Mouse (Mus musculus): ENCODE results near the gene Tnfrsf19. TPM values are rescaled to one million over a fixed set of nuclear protein-coding genes. Genes with fewer than 3 reads are reported as not detected.

Tnfrsf19 gene
- polyA plus RNA-seq, 1 experiment from 2014 or later: 15.1 TPM

- Histone ChIP-seq H3K27ac (no peak overlapping the region), H3K27me3 (replicated peaks) (no peaks in the 10 kb centered on the region), H3K4me1 (replicated peaks) (peaks cover 7% of the 10 kb centered on the region; the same call in 1 of the 2 replicates), H3K4me3 (replicated peaks) (no peak overlapping the region), H3K4me2 (replicated peaks) (no peak overlapping the region), H3K36me3 (no peaks in the 10 kb centered on the region), H3K9ac (no peak overlapping the region), H3K9me3 (no peaks in the 10 kb centered on the region)
- ATAC-seq: no peak
- 72% methylated on average over 15 of the region's 15 CpGs for WGBS
Measured at GRCm38 (mm10) chr14:61014544-61014943, 31.7 kb downstream of the Tnfrsf19 start.

GRCm38 (mm10) chr14:61012397-61012931 lies 33.8 kb downstream of the Tnfrsf19 start:
- Histone ChIP-seq H3K9me3 (no peaks in the 10 kb centered on the region), H3K9ac (peak overlapping the region; percentile 32), H3K4me1 (replicated peaks) (peaks cover 7% of the 10 kb centered on the region; the same call in 1 of the 2 replicates), H3K4me2 (replicated peaks) (peak overlapping the region; percentile 63), H3K27ac (peak overlapping the region; percentile 54), H3K27me3 (replicated peaks) (no peaks in the 10 kb centered on the region), H3K36me3 (no peaks in the 10 kb centered on the region), H3K4me3 (replicated peaks) (peak overlapping the region; percentile 19; the same call in 1 of the 2 replicates)
- peak; percentile 94 for ATAC-seq
- WGBS: 4% methylated on average over 17 of the region's 17 CpGs

- Histone ChIP-seq H3K4me1 (replicated peaks) (peaks cover 7% of the 10 kb centered on the region; the same call in 1 of the 2 replicates), H3K9me3 (no peaks in the 10 kb centered on the region), H3K4me3 (replicated peaks) (no peak overlapping the region), H3K36me3 (no peaks in the 10 kb centered on the region), H3K27me3 (replicated peaks) (no peaks in the 10 kb centered on the region), H3K4me2 (replicated peaks) (no peak overlapping the region), H3K9ac (no peak overlapping the region), H3K27ac (no peak overlapping the region)
- 96% methylated on average over 8 of the region's 8 CpGs for WGBS
- ATAC-seq: no peak
Measured at GRCm38 (mm10) chr14:61011621-61012174, 34.6 kb downstream of the Tnfrsf19 start.

- H3K9me3 ChIP-seq: no peaks in the 10 kb centered on the region
- ATAC-seq: no peak
- no peak overlapping the region for H3K4me3 ChIP-seq (replicated peaks)
- 61% methylated on average over 17 of the region's 17 CpGs for WGBS
- H3K9ac ChIP-seq: no peak overlapping the region
- H3K27ac ChIP-seq: no peak overlapping the region
- no peaks in the 10 kb centered on the region for H3K4me1 ChIP-seq (replicated peaks)
- no peak overlapping the region for H3K4me2 ChIP-seq (replicated peaks)
- H3K36me3 ChIP-seq: no peaks in the 10 kb centered on the region
- no peaks in the 10 kb centered on the region for H3K27me3 ChIP-seq (replicated peaks)
Measured at GRCm38 (mm10) chr14:61005127-61005837, 41.0 kb downstream of the Tnfrsf19 start.

- no peak overlapping the region for H3K27ac ChIP-seq
- H3K36me3 ChIP-seq: no peaks in the 10 kb centered on the region
- no peaks in the 10 kb centered on the region for H3K4me1 ChIP-seq (replicated peaks)
- ATAC-seq: no peak
- no peak overlapping the region for H3K9ac ChIP-seq
- 81% methylated on average over 6 of the region's 6 CpGs for WGBS
- H3K4me2 ChIP-seq (replicated peaks): no peak overlapping the region
- no peaks in the 10 kb centered on the region for H3K9me3 ChIP-seq
- H3K27me3 ChIP-seq (replicated peaks): no peaks in the 10 kb centered on the region
- H3K4me3 ChIP-seq (replicated peaks): no peak overlapping the region
Measured at GRCm38 (mm10) chr14:61003676-61004075, 42.6 kb downstream of the Tnfrsf19 start.

GRCm38 (mm10) chr14:61000072-61000471 lies 46.2 kb downstream of the Tnfrsf19 start:
- Histone ChIP-seq H3K9ac (no peak overlapping the region), H3K36me3 (no peaks in the 10 kb centered on the region), H3K4me2 (replicated peaks) (no peak overlapping the region), H3K27me3 (replicated peaks) (no peaks in the 10 kb centered on the region), H3K4me1 (replicated peaks) (no peaks in the 10 kb centered on the region), H3K9me3 (no peaks in the 10 kb centered on the region), H3K4me3 (replicated peaks) (no peak overlapping the region), H3K27ac (no peak overlapping the region)
- ATAC-seq: peak; percentile 51
- 88% methylated on average over 5 of the region's 5 CpGs for WGBS

GRCm38 (mm10) chr14:60996556-60996955 lies 49.7 kb downstream of the Tnfrsf19 start:
- Histone ChIP-seq H3K4me1 (replicated peaks) (peaks cover 2% of the 10 kb centered on the region; the same call in 1 of the 2 replicates), H3K4me3 (replicated peaks) (no peak overlapping the region), H3K9ac (no peak overlapping the region), H3K27ac (no peak overlapping the region), H3K4me2 (replicated peaks) (no peak overlapping the region), H3K27me3 (replicated peaks) (no peaks in the 10 kb centered on the region), H3K9me3 (no peaks in the 10 kb centered on the region), H3K36me3 (no peaks in the 10 kb centered on the region)
- ATAC-seq: no peak
- 82% methylated on average over 6 of the region's 6 CpGs for WGBS

- peak; percentile 84 for ATAC-seq
- Histone ChIP-seq H3K9me3 (no peaks in the 10 kb centered on the region), H3K4me3 (replicated peaks) (no peak overlapping the region), H3K4me1 (replicated peaks) (peaks cover 2% of the 10 kb centered on the region; the same call in 1 of the 2 replicates), H3K27me3 (replicated peaks) (no peaks in the 10 kb centered on the region), H3K9ac (no peak overlapping the region), H3K36me3 (no peaks in the 10 kb centered on the region), H3K27ac (no peak overlapping the region), H3K4me2 (replicated peaks) (peak overlapping the region; percentile 9; the same call in 1 of the 2 replicates)
- 42% methylated on average over 10 of the region's 10 CpGs for WGBS
Measured at GRCm38 (mm10) chr14:60993506-60993905, 52.8 kb downstream of the Tnfrsf19 start.

GRCm38 (mm10) chr14:60993092-60993491 lies 53.2 kb downstream of the Tnfrsf19 start:
- Histone ChIP-seq H3K36me3 (no peaks in the 10 kb centered on the region), H3K9ac (no peak overlapping the region), H3K9me3 (no peaks in the 10 kb centered on the region), H3K27me3 (replicated peaks) (no peaks in the 10 kb centered on the region), H3K27ac (no peak overlapping the region), H3K4me3 (replicated peaks) (no peak overlapping the region), H3K4me1 (replicated peaks) (peaks cover 2% of the 10 kb centered on the region; the same call in 1 of the 2 replicates), H3K4me2 (replicated peaks) (0 out of 2 replicates have a peak overlapping the region, but pooled peaks have one; percentile 1)
- WGBS: 76% methylated on average over 3 of the region's 3 CpGs
- peak; percentile 24; the same call in 1 of the 2 replicates for ATAC-seq

GRCm38 (mm10) chr14:60992144-60992543 lies 54.1 kb downstream of the Tnfrsf19 start:
- no peaks in the 10 kb centered on the region for H3K27me3 ChIP-seq (replicated peaks)
- ATAC-seq: no peak
- H3K4me3 ChIP-seq (replicated peaks): no peak overlapping the region
- H3K4me2 ChIP-seq (replicated peaks): no peak overlapping the region
- peaks cover 2% of the 10 kb centered on the region; the same call in 1 of the 2 replicates for H3K4me1 ChIP-seq (replicated peaks)
- WGBS: 73% methylated on average over 4 of the region's 4 CpGs
- no peak overlapping the region for H3K27ac ChIP-seq
- no peaks in the 10 kb centered on the region for H3K36me3 ChIP-seq
- H3K9me3 ChIP-seq: no peaks in the 10 kb centered on the region
- no peak overlapping the region for H3K9ac ChIP-seq

GRCm38 (mm10) chr14:60988228-60988627 lies 58.1 kb downstream of the Tnfrsf19 start:
- 49% methylated on average over 6 of the region's 6 CpGs for WGBS

GRCm38 (mm10) chr14:60986926-60987325 lies 59.4 kb downstream of the Tnfrsf19 start:
- Histone ChIP-seq H3K4me3 (replicated peaks) (no peak overlapping the region), H3K36me3 (no peaks in the 10 kb centered on the region), H3K27me3 (replicated peaks) (no peaks in the 10 kb centered on the region), H3K4me1 (replicated peaks) (peaks cover 8% of the 10 kb centered on the region), H3K9me3 (no peaks in the 10 kb centered on the region), H3K9ac (no peak overlapping the region), H3K27ac (no peak overlapping the region), H3K4me2 (replicated peaks) (no peak overlapping the region)
- WGBS: 77% methylated on average over 5 of the region's 5 CpGs
- ATAC-seq: no peak

More at GRCm38 (mm10) chr14:60988228-60988627, 58.1 kb downstream of the Tnfrsf19 start:
- no peak for ATAC-seq
- H3K4me2 ChIP-seq (replicated peaks): no peak overlapping the region
- no peaks in the 10 kb centered on the region for H3K36me3 ChIP-seq
- H3K27ac ChIP-seq: no peak overlapping the region
- no peaks in the 10 kb centered on the region for H3K27me3 ChIP-seq (replicated peaks)
- H3K9ac ChIP-seq: no peak overlapping the region
- no peaks in the 10 kb centered on the region for H3K9me3 ChIP-seq
- H3K4me3 ChIP-seq (replicated peaks): no peak overlapping the region
- peaks cover 8% of the 10 kb centered on the region for H3K4me1 ChIP-seq (replicated peaks)
